Mouse (Mus musculus): Measurements from ENCODE around the gene Iars.

Gene Iars

GRCm38 (mm10) chr13:49681351-49682232 is at the start of gene Iars:
Gene Iars (plus strand): TSS chr13:49682100.
- DNase-seq, result peak; percentile 98

GRCm38 (mm10) chr13:49639965-49640364 is 41.9 kb upstream of the Iars start:
- DNase-seq, result no peak

DNA sequence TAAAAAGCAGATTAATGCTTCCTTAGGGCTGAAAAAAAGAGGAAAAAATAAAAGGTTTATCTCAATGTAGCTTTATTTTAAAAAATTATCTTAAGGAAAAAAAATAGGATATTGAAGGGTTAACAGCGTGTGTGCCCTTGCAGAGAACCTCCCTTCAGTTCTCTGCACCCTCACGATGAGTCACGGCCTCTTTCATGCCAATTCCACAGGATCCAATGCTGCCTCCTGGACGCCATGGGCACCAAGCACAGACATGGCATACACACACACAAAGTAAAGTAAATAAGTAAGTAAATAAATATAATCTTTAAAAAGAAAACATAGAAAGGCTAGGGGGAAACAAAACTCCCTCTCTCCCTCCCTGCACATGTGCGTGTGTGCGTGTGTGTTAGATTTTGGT is 39.2 kb upstream of the Iars start:
- no peak for DNase-seq

- no peak for DNase-seq
Measured at GRCm38 (mm10) chr13:49643669-49644362, 38.1 kb upstream of the Iars start.

GRCm38 (mm10) chr13:49644731-49645529 is 37.0 kb upstream of the Iars start:
- no peak for DNase-seq

GRCm38 (mm10) chr13:49646019-49646418 is 35.9 kb upstream of the Iars start:
- no peak for DNase-seq

- DNase-seq, result no peak
Measured at GRCm38 (mm10) chr13:49651136-49651535, 30.8 kb upstream of the Iars start.

- no peak for DNase-seq
Measured at GRCm38 (mm10) chr13:49651781-49652351, 30.0 kb upstream of the Iars start.

DNA sequence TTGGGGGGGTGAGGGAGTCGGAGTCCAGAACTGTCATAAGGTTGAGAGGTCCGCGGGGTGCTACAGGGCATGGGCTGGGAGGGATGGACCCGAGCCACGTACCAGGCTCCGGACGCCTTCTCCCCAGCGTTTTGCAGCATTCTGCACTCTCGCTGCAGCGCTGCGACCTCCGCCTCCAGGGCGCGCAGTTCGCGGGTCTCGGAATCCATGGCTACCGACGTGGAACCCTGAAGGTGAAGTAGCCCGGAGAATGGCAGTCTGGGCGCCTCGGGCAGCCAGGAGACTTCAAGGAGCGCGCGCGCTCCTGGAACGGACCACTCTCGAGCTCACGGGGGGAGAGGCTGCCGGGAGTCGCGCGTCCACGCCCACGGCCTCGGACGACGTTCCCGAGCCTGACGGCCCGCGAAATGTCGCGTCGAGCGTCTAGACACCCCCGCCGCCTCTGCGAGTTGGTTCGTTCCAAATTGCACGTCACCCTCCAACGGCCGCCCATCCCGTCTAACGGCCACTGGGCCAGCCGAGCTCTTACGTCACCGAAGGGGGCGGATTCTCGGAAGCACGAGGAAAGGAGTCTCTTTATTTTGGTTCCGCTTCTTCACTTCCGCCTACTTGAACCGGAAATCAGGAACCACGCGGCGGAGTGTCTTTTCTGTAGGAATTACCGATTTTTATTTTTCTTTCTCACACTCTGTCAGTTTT is 29.3 kb upstream of the Iars start, which contains the start of the genes Cenpp and Nol8:
Gene Cenpp, minus strand, starts transcription at position 305 of the 699 bp plus-strand sequence.
Gene Nol8, plus strand, starts transcription at position 598 of the 699 bp plus-strand sequence.
- peak; percentile 96 to 98 for DNase-seq

GRCm38 (mm10) chr13:49653180-49653541 is 28.7 kb upstream of the Iars start:
- peak; percentile 20 to 43 for DNase-seq

DNA sequence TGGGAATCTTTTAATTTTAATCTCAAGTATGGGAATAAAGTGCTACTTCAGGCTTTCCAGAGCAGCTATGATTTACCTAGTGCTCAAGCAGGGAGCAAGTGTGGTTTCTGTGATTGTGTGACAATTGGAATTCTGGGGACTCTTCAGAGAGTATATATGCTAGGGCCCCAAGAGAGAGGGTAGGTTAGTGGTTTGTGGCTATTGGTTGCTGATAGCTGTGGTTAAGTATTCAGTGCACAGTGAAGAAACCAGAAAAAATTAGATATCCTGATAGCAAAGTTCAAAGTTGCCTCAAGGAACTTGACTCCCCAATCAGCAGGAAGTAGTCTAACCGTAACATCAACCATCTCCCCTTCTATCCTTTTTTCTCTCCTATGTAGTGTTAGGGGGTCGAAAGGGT is 4.1 kb upstream of the Iars start:
- no peak for DNase-seq

DNA sequence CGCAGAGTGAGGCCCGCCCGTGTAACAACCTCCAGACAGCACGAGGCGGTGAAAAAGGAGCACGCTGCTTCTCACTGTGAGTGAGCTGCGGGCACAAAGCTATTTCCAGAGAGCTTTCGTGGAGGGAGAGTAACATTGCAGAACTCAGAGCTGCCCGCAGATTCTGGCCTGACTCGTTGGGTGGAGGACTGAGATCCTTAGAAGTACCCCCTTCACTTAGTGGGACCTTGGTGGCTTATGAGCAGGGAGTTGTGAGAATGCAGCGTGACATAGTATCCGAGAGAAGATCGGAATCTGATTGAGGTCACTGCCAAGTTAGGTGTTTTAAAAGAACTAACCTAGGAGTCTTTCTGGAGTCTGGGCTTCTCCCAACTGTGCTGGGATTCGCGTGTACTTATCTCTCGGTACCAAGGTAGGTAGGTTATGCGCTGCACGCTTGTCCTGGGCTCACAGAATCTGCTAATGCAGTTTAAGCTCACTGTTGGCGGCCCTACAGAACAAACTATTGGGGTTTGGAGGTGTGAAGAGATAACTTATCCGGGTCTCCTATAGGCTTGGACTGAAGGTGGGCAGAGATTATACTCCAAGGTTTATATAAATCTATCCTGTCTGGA is 440 bp downstream of the Iars start:
- DNase-seq, result no peak

GRCm38 (mm10) chr13:49684266-49684665 is 2.4 kb downstream of the Iars start:
- DNase-seq, result no peak

GRCm38 (mm10) chr13:49691056-49691455 is 9.2 kb downstream of the Iars start:
- no peak for DNase-seq

GRCm38 (mm10) chr13:49703216-49703779 is 21.4 kb downstream of the Iars start:
- no peak for DNase-seq

DNA sequence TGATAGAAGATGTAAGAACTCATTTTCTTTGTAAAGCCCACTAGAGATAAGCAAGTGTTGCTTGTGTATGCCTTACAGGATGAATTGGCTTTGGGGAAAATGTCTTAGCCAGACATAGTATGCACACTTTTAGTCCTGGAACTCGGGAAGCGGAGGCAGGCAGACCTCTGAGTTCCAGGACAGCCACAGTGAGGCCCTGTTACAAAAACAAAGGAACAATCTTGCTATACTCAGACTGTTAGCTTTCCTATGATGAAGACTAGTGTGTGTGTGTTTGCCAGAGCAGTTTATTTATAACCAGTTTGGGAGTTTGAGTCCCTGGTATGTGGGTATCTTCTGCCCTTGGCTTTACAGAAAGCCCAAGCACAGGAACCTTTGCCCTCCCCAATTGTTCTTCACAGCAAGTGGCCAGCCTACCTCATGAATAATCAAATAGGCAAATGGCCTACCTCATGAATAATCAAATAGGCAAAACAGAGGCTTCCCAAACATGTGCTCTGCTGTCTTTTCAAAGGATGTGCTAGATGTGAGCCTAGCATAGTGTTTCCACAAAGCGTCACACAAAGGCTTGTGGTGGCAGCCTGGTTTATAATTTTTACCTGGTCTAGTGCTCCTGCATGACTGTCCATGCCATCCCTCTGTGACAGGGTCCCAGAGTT is 24.3 kb downstream of the Iars start:
- DNase-seq, result no peak

GRCm38 (mm10) chr13:49708311-49708710 is 26.4 kb downstream of the Iars start:
- no peak for DNase-seq

- no peak for DNase-seq
Measured at GRCm38 (mm10) chr13:49712047-49712721, 30.3 kb downstream of the Iars start.

- DNase-seq, result no peak
Measured at GRCm38 (mm10) chr13:49719310-49719709, 37.4 kb downstream of the Iars start.

DNA sequence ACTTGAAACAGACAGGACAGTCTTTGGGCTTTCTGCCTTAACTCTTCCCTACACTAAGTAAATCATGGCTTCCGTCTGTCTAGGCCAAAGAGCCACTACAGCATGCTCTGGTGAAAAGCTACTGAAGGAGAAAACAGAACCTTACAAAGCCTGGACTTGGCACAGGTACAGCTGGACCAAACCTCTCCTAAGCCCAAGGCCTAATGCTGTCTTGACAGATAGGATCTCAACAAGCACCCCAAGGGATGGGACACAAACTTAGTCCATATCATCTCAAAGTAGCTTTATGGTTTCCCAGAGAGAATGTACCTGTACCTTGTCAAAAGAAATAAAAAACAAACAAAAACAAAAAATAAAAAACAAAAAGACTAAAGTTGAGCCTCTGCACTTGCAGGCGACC is 54.5 kb downstream of the Iars start:
- no peak for DNase-seq

Data from thymus, adult 18-20 months (tissue).